Mouse (Mus musculus) heart, adult 2 months (tissue): ENCODE data around the gene Ywhae. TPM values are rescaled to one million over a fixed set of nuclear protein-coding genes. Genes with fewer than 3 reads are reported as not detected.

Source experiments
- DNase-seq, 2 experiments: peaks; one replicate each; pipeline ENCODE4 v3.0.0; 2021
- H3K27ac ChIP-seq: fragments of 200-600 bp; 2 replicates; pipeline ENCODE4 v1.8.1; 2022
- H3K27me3 ChIP-seq: fragments of 200-500 bp; 2 replicates; pipeline ENCODE4 v1.6.1; 2012; ENCODE audit warnings: mild to moderate bottlenecking, low read length, inconsistent platforms, mixed read lengths; ENCODE audit not compliant: control insufficient read depth, insufficient read depth
- H3K36me3 ChIP-seq: fragments of 200-500 bp; 2 replicates; pipeline ENCODE4 v1.6.1; 2012; ENCODE audit warnings: low read length, inconsistent platforms; ENCODE audit not compliant: control insufficient read depth, insufficient read depth
- H3K4me1 ChIP-seq: fragments of 200-500 bp; 2 replicates; pipeline ENCODE4 v1.6.1; 2011; ENCODE audit warnings: low read length; ENCODE audit not compliant: control insufficient read depth, insufficient read depth
- H3K4me3 ChIP-seq: fragments of 200-600 bp; 2 replicates; pipeline ENCODE4 v1.8.1; 2022
- H3K79me2 ChIP-seq: fragments of 200-500 bp; replicated peaks from 2 replicates; pipeline ENCODE4 v1.6.1; 2012; ENCODE audit warnings: mild to moderate bottlenecking, inconsistent platforms, low read length, moderate library complexity, mixed read lengths; ENCODE audit not compliant: control insufficient read depth, insufficient read depth
- H3K9ac ChIP-seq: fragments of 200-500 bp; 2 replicates; pipeline ENCODE4 v1.6.1; 2012; ENCODE audit warnings: low read depth, mild to moderate bottlenecking, control low read depth, inconsistent platforms, low read length, mixed read lengths
- CTCF ChIP-seq: fragments of 200-600 bp; IDR thresholded peaks from 2 replicates; pipeline ENCODE4 v1.8.1; 2022; ENCODE audit warnings: antibody characterized with exemption, mild to moderate bottlenecking, moderate library complexity
- EP300 ChIP-seq: fragments of 200-500 bp; IDR thresholded peaks from 2 replicates; pipeline ENCODE4 v1.6.1; 2011; ENCODE audit warnings: low read depth, low read length, control low read depth; ENCODE audit not compliant: insufficient read depth
- POLR2A ChIP-seq: fragments of 200-500 bp; IDR thresholded peaks from 2 replicates; pipeline ENCODE4 v1.6.1; 2011; ENCODE audit warnings: mild to moderate bottlenecking, low read depth, low read length, control low read depth; ENCODE audit not compliant: insufficient read depth
- WGBS: fragments of 180-500 bp; shearing (Covaris S2); methylation state at CpG from one replicate; pipeline ENCODE4 v1.1.7; 2018; 5-methylcytosine and 5-hydroxymethylcytosine counted together
- intact Hi-C: fragments of 180-260 bp; cut with DNase I; formaldehyde crosslinking; loops from one replicate; pipeline ENCODE4 v1.15.1; 2025
- polyA plus RNA-seq: library from polyadenylated mRNA; depleted of rRNA; stranded (reverse); fragments of >200 nt; gene quantifications from 2 replicates; pipeline ENCODE4 v1.2.3, GENCODE M21; 2012
- total RNA-seq, 2 experiments: library from RNA; stranded (reverse); gene quantifications; 2 replicates each; pipeline ENCODE4 v1.2.3; 2021

The Ywhae gene
- total and polyA plus RNA-seq, 3 experiments = 206 to 554 (median 503) TPM

- DNase-seq = no peak
- Histone ChIP-seq H3K9ac (no peak overlapping the region), H3K4me1 (peaks cover 4% of the 10 kb centered on the region), H3K79me2 (no peaks in the 10 kb centered on the region), H3K27ac (no peak overlapping the region), H3K36me3 (no peaks in the 10 kb centered on the region), H3K4me3 (no peak overlapping the region), H3K27me3 (no peaks in the 10 kb centered on the region)
- TF ChIP-seq POLR2A = no peak
- TF ChIP-seq CTCF = no peak
- TF ChIP-seq EP300 = no peak
- 80% methylated on average over 5 of the region's 5 CpGs for WGBS
- intact Hi-C loops = no loop called here
Observed at GRCm38 (mm10) chr11:75772562-75772961, 39.9 kb downstream of the Ywhae start.

DNA sequence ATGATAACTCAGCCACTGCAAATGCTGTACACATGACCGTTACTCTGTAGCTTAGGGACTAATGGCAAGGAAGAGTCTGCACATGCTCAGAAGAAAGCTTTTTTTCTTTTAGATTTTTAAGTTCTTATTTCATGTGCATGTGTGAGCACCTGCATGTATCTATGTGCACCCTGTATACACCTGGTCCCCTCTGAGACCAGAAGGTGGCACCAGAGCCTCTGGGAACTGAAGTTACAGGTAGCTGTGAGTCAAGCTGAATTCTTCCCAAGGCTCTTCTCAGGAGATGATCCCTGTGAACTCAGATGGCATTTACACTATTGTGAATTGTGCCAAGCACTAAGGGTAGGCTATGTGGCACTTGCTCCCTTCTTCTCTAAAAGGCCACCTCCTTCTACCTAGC, 43.2 kb downstream of the Ywhae start:
- intact Hi-C loops = no loop called here
- DNase-seq = no peak
- Histone ChIP-seq H3K36me3 (no peaks in the 10 kb centered on the region), H3K4me3 (no peak overlapping the region), H3K27ac (no peak overlapping the region), H3K27me3 (no peaks in the 10 kb centered on the region), H3K79me2 (no peaks in the 10 kb centered on the region), H3K9ac (no peak overlapping the region), H3K4me1 (no peaks in the 10 kb centered on the region)
- TF ChIP-seq CTCF (peak; percentile 28), EP300 (no peak)
- WGBS = 87% methylated on average over 1 of the region's 1 CpGs

DNA sequence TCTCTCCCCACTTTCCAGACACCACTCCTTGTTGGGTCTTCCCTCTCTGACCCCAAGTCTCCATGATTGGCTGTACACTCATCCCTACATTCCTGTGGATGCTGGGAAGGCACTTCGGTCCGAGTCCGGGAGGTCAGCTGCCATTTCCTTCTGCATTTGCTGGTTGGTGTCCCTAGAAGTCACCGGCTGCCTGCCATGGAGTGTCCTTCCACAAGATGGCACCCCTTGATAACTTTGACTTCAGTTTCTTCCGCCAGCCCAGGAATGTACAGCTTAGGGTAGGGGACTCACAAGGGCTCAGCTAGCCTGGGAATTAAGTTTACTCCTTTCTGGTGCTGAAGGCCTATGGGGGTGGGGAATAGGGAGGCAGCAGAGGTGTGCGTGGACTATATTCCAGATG, 49.2 kb downstream of the Ywhae start:
- TF ChIP-seq CTCF (peak; percentile 85), EP300 (peak; percentile 83), POLR2A (no peak)
- intact Hi-C loops = loop anchor here (1.0 to 5.0 kb wide), 3 partner anchors 130 to 385 kb away; no protein-coding TSS in a partner anchor

DNA sequence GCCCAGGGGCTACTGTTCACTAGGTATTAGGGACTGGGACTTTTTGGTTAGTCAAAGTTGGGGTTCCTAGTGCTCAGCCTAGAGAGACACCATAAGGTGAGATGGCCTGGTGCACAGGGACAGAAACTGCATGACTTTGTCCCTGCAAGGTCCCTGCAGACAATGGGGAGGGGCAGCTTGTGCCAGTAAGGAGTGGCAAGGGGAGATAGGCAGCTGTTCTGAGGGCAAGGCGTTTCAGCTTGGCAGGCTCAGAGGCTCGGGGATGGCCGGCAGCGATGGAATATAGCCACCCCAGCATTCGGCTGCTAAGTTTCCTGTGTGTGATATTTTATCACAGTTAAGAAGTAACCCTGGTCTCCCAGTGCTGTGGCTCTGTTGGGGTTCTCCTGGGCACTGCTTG, 51.1 kb downstream of the Ywhae start:
- no peak for TF ChIP-seq CTCF
- TF ChIP-seq POLR2A = no peak
- no peak for TF ChIP-seq EP300
- Histone ChIP-seq H3K4me3 (no peak overlapping the region), H3K4me1 (no peaks in the 10 kb centered on the region; the same call in 1 of the 2 replicates), H3K27ac (no peak overlapping the region), H3K36me3 (no peaks in the 10 kb centered on the region), H3K27me3 (no peaks in the 10 kb centered on the region), H3K79me2 (no peaks in the 10 kb centered on the region), H3K9ac (no peak overlapping the region)
- no peak for DNase-seq
- 66% methylated on average over 5 of the region's 5 CpGs for WGBS
- intact Hi-C loops = loop anchor here (5.0 kb wide), 1 partner anchor 129 kb away; no protein-coding TSS in a partner anchor

More for the DNA sequence above, 49.2 kb downstream of the Ywhae start:
- Histone ChIP-seq H3K27me3 (no peaks in the 10 kb centered on the region), H3K79me2 (no peaks in the 10 kb centered on the region), H3K9ac (no peak overlapping the region), H3K4me1 (no peaks in the 10 kb centered on the region; the same call in 1 of the 2 replicates), H3K27ac (no peak overlapping the region), H3K36me3 (no peaks in the 10 kb centered on the region), H3K4me3 (no peak overlapping the region)
- peak; percentile 59 to 72 for DNase-seq
- 22% methylated on average over 6 of the region's 6 CpGs for WGBS

DNA sequence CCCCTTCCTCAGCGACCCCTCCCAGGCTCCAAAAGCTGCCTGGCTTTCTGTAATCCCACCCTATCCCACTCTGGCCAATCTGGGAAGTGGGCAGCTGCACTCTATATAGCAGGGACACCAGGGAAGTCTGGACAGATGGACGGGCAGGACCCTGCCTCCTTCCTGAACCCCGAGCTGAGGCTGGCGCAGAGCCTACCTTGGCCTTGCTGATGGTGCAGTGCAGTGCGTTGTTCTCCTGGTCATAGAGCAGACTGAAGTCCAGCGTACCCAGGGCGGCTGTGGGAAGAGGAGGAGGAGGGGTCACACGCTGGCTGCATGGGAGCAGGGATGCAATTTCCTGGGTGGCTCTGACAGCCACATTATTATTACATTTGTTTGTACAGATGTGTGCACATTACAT, 53.2 kb downstream of the Ywhae start:
- WGBS = 73% methylated on average over 8 of the region's 8 CpGs
- Histone ChIP-seq H3K27me3 (no peaks in the 10 kb centered on the region), H3K27ac (no peak overlapping the region), H3K9ac (no peak overlapping the region), H3K4me3 (no peak overlapping the region), H3K36me3 (no peaks in the 10 kb centered on the region), H3K79me2 (no peaks in the 10 kb centered on the region), H3K4me1 (no peaks in the 10 kb centered on the region; the same call in 1 of the 2 replicates)
- TF ChIP-seq EP300 = no peak
- TF ChIP-seq POLR2A = no peak
- TF ChIP-seq CTCF = no peak
- no peak for DNase-seq
- intact Hi-C loops = no loop called here

- no peaks in the 10 kb centered on the region for H3K79me2 ChIP-seq
- H3K36me3 ChIP-seq = no peaks in the 10 kb centered on the region
- TF ChIP-seq CTCF (no peak), EP300 (no peak), POLR2A (no peak)
- H3K27ac ChIP-seq = no peak overlapping the region
- 70% methylated on average over 5 of the region's 5 CpGs for WGBS
- intact Hi-C loops = no loop called here
- H3K4me1 ChIP-seq = no peaks in the 10 kb centered on the region; the same call in 1 of the 2 replicates
- H3K27me3 ChIP-seq = peaks cover 4% of the 10 kb centered on the region
- H3K9ac ChIP-seq = no peak overlapping the region
- no peak overlapping the region for H3K4me3 ChIP-seq
- DNase-seq = no peak
Observed at GRCm38 (mm10) chr11:75792535-75792934, 59.9 kb downstream of the Ywhae start.
